Mouse (Mus musculus) kidney, postnatal 14 days (tissue): ENCODE data around the gene Asic3.
A peak's percentile ranks its signal among the peaks of the same experiment; 100 is the strongest.

Source experiments
- DNase-seq: peaks from one replicate; pipeline ENCODE4 v3.0.0; 2022; ENCODE audit warnings: mixed read lengths

The Asic3 gene

DNA sequence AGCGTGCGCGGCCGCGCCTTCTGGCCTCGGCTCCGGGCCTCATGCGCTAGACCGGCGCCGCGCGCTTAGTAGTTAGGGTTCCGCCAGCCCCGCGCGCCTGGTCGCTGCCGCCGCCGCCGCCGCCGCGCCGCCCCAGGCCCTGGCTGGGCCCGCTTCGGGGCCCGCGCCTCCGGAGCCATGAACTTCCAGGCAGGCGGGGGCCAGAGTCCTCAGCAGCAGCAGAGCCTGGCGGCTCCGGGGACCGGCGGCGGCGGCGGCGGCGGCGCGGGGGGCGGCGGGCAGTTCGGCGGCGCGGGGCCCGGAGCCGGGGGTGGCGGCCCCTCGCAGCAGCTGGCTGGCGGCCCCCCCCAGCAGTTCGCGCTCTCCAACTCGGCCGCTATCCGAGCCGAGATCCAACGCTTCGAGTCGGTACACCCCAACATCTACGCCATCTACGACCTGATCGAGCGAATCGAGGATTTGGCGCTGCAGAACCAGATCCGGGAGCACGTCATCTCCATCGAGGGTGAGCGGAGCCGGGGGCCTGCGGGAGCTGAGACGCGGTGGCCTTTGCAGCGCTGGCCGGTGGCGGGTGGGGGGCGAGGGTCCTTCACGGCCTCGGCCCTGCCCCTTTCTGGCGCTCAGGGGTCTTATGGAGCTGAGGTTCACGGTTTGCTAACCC is 39.0 kb downstream of the Asic3 start, which contains the start of gene Agap3:
TSS of gene Agap3 (plus strand) at position 148 of the 661 bp plus-strand sequence.
- DNase-seq, result peak; percentile 55

- DNase-seq, result no peak
These were observed 39.6 kb downstream of the Asic3 start for GRCm38 (mm10) chr5:24452691-24453233.

DNA sequence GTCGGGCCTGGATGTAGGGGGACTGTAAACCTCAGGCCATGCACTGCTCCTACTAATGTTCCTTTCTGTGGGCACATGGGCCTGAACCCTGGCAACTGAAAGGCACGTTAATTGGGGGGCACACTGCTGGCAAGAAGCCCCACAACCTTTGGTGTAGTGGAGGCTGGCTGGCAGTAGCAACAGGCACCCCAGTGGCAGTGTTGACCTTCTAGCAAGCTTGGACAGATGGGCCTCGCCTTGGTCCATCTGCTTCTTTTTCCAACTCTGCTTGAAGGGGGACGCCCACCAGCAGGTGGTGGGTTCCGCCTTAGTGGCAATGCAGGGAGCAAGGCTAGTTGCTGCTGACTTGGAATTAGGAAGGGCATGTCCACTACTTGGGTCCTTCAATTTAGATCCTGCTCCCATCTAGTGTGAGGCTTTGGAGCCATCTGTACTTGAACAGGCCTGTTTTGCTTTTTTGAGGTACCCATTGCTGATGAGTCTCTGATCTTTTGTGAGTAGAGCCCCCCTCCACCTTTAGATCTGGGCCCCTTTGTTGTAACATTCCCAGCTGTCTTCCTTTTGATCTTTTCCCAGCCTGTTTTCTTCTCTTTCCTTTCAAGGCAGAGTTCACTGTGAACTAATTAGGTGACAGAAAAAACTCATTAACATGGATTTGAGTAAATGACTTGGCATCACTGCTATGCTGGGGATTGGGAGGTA is 40.2 kb downstream of the Asic3 start:
- no peak for DNase-seq

GRCm38 (mm10) chr5:24453985-24454303 is 40.8 kb downstream of the Asic3 start:
- DNase-seq, result no peak

DNA sequence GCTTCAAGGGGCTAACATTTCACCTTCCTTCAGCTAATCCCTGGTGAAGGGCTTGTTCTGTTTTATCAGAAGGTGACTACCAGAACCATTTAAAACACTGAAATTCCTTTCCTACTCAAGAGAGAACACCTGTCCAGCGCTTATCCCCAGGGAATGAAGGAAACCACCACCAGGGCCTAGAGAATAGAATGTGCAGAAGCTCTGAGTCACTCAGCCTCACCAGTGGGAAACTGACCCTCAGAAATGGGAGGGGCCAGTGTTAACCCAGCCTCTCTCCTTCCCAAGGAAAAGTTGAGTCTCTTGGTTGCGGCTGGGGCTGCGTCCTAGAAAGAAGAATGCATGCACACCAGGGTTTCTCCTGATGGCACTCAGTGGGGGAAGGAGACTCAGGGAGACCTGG is 41.9 kb downstream of the Asic3 start:
- no peak for DNase-seq

DNA sequence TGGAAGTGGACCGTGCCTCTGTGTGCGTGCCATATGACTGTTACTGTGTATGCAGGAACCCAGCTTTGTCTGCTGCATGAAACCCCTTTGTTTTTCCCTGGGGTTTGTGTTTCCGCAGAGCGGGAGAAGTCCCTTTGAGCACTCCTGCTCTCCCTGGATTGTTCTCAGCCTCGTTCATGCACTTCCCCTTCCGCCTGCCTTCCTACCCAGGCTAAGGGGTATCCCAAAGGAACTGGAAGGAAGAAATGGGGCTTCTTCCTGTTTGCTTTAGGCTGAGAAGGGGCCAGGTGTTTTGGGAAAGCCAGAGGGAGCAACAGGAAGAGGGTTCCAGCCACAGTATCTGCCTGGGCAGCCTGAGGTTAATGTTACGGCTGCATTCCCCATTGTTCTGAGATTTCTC is 42.4 kb downstream of the Asic3 start:
- no peak for DNase-seq

GRCm38 (mm10) chr5:24466762-24467161 is 53.6 kb downstream of the Asic3 start:
- DNase-seq, result no peak
